Mouse (Mus musculus) CD4-positive naive resting alpha-beta T cell, adult 76 days (primary cell): Measurements from ENCODE around the gene Pld4. TPM values are rescaled to one million over a fixed set of nuclear protein-coding genes. Genes with fewer than 3 reads are reported as not detected.

Experiments used
- total RNA-seq: library from RNA; stranded (reverse); gene quantifications from one replicate; pipeline ENCODE4 v1.2.4, GENCODE M21; 2023

Gene Pld4
- total RNA-seq: 32.9 TPM

DNA sequence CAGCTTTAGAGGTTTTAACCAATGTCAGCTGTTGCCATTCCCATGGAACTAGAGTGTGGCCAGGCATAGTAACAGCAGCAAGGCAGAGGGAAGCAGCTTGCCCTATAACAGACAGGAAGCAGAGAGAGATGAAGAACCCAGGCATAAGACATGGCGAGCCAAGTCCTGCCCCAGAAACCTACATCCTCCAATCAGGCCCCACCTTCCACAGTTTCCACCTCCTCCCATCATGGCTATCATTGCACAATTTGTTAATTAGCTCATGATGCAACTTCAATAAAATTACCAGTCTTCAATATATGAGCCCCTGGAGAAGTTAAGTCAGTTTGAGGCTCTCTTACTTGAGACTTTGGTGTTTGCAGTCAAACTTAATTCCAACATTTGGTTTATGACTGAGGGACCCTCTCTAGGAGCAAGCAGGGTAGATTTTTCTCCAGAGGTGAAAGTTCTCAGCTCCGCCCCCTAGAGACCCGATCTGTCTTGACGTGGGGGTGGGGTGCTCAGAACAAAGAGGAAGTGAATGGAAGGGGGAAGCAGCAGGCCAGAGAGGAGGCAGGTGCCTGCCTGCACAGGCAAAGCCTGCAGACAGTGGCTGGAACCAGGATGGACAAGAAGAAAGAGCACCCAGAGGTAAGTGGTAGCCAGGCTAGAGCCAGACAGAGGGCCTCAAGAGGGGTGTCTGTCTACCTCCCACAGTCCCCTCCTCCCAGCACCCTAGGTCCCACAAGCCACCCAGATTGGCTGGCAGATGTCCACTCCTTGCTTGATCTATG is at the start of gene Pld4:
Gene Pld4, plus strand, starts transcription at position 502 of the 773 bp plus-strand sequence.

GRCm38 (mm10) chr12:112720216-112720615 is 40.2 kb upstream of the Pld4 start, which contains the start of gene Cep170b:
Cep170b (plus strand) TSS chr12:112720455.

DNA sequence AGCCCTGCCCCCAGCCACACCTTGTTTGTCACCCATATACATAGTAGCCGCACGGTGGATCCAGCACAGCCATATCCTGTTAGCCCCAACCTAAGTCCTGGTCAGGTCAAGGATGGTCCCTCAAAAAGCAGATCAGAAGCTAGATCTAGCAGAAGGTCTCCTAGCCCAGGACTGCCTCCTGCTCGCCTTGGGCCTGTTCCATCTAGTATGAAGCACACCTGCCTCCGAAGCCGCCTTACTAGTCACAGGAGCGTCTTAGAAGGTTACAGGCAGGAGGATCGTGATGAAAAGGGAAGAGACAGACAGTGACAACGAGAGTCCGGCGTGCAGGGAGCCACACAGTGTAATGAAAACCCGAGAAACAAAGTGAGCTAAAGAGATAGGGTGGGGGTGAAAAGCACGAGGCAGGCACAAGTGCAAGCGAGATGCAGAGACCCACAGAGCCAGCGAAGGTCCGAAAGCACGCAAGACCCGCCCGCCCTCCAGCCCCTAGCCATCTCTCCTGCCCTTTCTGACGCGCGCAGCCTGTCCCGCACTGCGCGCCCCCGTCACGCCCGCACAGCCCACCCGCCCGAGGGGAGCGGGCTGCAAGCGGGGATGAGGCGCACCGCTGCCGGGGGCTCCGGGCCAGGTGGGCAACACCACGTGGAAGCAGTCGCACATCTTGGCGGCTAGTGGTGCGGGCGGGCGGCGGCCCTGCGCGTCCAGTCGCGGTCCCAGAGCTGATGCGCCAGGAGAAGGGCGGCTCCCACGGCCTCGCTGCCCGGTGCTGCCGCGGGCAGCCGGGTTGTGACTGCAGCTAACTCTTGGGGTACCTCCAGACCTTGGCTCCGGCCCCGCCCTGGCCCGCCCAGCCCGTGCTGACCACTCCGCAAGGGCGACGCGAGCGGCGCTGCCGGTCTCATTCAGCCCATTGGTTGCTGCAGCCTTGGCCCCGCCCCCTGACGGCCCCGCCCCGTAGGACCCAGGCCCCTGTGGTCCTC is 41.7 kb downstream of the Pld4 start, which contains the start of gene Ahnak2:
Gene Ahnak2, minus strand, starts transcription at position 794 of the 983 bp plus-strand sequence.

DNA sequence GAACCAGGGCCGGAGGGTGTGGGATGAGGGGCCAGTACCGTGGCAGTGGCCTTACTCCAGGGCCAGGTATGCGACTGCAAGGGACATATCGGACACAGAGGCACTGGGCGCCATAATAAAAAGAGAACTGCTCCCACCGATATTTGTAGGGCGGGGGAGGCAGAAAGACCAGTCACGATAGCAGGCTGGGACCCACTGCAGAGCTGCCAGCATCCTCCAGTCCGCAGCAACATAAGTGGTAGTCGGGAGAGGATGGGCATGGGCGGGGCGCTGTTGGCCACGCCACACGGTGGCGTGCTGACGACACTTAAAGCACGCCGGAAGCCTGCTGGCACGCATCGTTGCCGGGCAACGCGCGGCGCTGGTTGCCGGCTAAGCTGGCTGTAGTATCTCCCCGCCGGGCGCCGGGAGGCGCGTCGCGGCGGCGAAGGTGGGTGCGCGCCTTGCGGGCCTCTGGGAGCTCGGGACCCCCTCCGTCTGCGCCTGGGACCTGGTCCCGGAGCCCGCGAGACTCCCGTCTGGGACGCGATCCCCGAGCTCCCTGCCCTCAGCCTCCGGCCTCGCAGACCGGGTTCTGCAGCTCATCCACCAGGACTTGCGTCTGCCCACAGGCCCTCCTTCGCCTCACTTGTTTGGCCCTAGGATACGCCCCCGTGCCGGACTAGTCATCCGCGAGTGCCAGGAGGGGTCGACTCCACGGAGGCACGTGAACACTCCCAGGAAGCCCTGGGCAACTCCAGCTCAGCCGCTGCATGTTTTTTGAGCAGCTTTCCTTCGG is 48.3 kb downstream of the Pld4 start, which contains the start of gene Clba1:
Gene Clba1, plus strand, starts transcription at position 351 of the 778 bp plus-strand sequence.

Other genes starting within 250 kb of the Pld4 start
- not detected for gene Tmem179, start 243.9 kb upstream of the Pld4 start, total RNA-seq
- 61.1 TPM for gene Inf2, start 171.9 kb upstream of the Pld4 start, total RNA-seq
- 1.8 TPM for gene Adssl1, start 140.6 kb upstream of the Pld4 start, total RNA-seq
- 34.7 TPM for gene Siva1, start 116.0 kb upstream of the Pld4 start, total RNA-seq
- 73.5 TPM for gene Akt1, start 85.8 kb upstream of the Pld4 start, total RNA-seq
- 3.1 TPM for gene Zbtb42, start 81.8 kb upstream of the Pld4 start, total RNA-seq
- 13.0 TPM for gene Cep170b, start 40.2 kb upstream of the Pld4 start, total RNA-seq
- 0.35 TPM for gene Ahnak2, start 42.0 kb downstream of the Pld4 start, total RNA-seq
- 0.47 TPM for gene Clba1, start 48.3 kb downstream of the Pld4 start, total RNA-seq
- gene Cdca4, start 68.8 kb downstream of the Pld4 start, total RNA-seq: 30.1 TPM
- 520 TPM for gene Gpr132, start 107.6 kb downstream of the Pld4 start, total RNA-seq
- gene Jag2, start 169.1 kb downstream of the Pld4 start, total RNA-seq: 9.7 TPM
- gene Nudt14, start 181.5 kb downstream of the Pld4 start, total RNA-seq: 28.0 TPM
- gene Btbd6, start 215.8 kb downstream of the Pld4 start, total RNA-seq: 42.4 TPM
- 220 TPM for gene Brf1, start 240.0 kb downstream of the Pld4 start, total RNA-seq